Mouse (Mus musculus) CD4-positive helper T cell, adult 2 months (primary cell): ENCODE data around the gene Gsta4.
"Not testable (repeated sequence)": the region's sequence is repeated elsewhere in the genome, so short reads cannot be mapped to it uniquely, and the experiment has no call there.

Experiments used
- DNase-seq: peaks from one replicate; pipeline ENCODE4 v3.0.0-alpha.2; 2012; ENCODE audit warnings: low read depth, missing footprints, low spot score

Gene Gsta4

DNA sequence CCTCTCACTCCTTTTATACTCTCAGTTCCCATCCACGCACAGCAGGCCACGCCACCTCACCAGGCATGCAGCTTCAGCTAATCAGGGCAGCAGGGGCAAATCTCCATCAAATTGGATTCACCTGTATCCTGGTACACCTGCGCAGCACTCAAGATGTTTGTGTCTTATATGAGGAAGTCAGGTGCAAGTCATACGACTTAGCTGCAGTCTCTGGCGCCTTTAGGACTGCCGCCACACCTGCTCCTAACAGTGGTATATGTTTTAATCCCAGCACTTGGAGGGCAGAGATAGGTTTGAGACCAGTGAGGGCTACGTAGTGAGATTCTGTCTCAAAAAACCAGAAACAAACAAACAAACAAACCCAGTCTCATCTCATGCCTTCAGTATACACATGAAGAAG is at the start of gene Gsta4:
Gene Gsta4, plus strand, starts transcription at position 301 of the 400 bp plus-strand sequence.
- not testable (repeated sequence) for DNase-seq

DNA sequence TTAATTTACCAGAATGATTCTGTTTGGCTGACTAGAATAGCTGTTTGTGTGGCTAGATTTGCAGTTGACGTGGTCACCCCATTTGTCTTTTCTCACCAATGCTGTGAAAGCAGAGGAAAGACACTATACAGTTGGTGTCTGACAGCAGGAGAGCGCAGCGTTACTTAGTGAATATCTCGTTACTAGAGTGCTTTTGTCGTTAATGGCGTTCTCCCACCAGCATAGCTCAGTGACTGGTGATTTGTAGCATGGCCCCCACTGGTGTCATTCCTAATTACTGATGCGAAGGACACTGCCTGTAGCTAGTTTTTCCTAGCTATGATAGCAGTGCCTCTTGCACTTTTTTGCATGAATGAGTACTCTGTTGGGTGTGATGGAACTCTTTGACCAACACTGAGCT is 46.9 kb upstream of the Gsta4 start:
- DNase-seq = no peak

DNA sequence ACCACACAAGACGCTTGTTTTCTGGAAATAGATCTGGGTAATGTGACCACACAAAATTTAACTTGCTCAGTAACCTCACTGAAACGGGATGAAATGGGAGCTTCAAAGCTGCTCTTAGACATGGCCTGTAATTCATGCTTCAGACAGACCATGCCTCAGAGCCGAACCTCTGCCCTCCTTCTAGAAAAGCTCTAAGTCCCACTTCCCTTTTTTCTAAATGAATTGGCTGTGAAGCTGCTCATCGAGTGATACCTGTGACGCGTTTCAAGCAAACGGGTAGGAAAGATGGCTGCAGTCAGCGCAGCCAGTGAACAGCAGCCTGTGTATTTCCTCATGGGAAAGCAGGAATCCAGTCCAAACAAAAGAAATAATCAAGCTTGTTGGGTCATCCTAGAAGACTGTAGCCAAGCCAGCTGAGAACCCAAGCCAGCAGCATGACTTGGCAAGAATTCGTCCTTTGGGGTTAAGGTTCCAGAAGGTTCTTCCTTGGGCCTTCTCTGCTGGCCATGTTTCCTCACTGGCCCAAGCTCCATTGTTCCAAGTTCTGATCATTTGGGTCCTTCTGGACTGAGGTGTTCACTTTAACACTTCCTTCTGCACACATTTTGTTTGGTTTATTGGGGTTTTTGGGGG is 44.4 kb upstream of the Gsta4 start:
- DNase-seq = no peak

DNA sequence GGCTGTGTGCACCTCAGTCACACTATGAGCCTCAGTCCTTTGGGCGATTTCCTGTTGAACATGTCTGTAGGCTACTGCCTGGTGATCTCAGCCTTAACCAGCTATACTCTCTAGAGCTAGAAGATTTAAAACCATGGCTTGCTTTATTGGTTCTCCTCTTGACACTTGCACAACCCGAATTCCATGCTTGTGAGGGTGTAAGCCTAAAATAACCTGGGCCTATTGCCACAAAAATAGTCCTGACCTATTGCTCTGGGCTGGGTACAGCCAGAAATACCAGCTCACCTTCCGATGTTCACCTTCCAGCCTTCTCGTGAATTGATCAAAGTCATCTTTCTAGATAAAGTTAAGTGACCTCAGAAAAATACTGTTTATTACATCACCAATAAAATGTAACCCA is 43.1 kb upstream of the Gsta4 start:
- DNase-seq = no peak

DNA sequence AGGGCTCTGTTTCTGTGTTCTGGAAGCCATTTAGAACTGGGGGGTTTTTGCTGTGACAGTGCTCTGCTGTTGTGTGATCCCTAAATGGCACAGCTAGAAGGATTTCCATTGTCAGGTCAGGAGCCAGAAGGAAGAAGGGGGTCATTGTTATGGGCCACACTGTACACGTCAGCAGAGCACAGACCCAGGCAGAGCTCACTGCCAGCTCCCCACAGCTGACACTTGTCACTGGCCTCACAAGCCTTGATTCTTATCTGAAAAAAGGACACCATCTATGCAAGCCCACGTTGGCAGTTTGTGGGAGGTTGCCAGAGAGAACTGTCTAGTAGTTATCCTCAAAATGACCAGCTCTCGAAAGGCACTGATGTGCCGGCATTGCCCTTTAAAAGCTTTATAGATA is 36.5 kb upstream of the Gsta4 start:
- no peak for DNase-seq

DNA sequence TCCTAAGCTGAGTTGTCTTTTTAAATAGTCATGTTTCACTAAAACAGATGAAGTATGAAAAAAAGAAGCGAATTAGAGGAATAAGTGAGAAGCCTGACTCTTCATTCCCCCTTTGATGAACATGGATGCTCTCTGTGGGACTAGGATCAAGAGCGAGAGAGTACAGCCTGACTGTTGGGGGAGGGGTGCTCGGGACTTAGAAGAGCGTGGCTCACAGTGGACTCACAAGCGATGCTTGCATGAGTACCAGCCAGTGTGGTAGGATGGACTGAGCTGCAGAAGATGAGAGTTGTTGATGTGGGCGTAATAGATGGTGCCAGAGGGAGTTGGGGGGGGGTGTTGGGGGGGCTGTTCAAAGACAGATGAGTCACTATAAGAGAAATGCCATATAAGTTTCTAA is 35.9 kb upstream of the Gsta4 start:
- no peak for DNase-seq

DNA sequence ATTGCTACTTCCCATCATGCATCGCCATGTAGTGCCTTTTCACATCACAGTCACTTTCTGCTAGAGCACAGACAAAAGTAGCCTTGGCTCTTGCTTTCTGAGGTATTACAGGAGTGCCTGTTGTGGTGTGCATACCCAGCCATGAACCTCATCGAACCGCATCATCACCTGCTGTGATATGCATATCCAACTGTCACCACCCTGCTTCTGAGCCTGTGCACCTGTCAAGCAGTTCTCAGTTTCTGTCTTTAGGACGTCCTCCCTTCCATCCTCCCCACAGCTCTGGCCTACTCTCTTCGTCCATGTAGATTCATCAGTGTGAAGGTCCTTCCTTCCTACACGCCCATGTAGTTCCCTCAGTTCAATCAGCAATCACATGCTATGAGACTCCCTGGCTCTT is 34.4 kb upstream of the Gsta4 start:
- DNase-seq = no peak

DNA sequence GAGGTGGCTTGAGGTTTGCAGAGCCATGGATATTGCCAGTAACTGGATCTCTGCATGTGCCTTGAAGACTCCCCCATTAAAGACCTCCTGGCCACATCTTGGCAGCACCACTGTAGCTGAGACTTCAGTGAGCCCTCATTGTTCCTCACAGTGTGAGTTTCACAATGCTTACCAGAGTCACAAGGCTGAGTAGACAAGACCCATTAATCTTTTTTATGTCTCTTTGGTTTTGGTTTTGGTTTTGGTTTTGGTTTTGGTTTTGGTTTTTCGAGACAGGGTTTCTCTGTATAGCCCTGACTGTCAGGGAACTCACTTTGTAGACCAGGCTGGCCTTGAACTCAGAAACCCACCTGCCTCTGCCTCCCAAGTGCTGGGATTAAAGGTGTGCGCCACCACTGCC is 32.8 kb upstream of the Gsta4 start:
- DNase-seq = peak; percentile 48

DNA sequence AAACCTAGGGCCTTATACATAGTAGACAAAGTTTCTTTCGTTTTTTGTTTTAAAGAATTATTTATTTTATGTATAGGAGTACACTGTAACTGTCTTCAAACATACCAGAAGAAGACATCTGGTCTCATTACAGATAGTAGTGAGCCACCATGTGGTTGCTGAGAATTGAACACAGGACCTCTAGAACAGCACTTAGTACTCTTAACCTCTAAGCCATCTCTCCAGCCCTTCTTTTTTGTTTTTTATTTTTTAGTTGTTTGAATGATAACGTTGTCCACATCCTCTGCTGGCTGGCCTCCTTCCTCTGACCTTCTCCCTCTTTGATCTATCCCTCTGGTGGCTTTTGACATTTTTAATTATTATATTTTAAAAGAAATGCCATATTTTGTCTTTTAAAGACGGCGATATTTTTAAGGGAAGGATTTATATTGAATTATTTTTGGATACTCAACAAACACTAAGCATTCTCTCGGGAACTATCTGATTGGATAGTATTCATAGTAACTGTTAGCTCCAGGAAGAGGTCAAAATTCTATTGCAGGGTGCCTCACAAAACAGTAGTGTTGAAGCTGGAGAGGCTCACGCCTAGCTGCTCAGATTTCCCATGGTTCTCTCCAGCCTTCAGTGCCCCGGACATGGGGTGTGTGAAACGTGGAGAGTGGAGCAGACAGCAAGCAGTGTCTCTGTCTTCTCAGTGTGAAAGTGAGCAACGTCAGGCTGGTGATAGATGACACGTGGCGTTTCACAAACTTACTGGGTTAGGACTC is 28.2 kb upstream of the Gsta4 start:
- no peak for DNase-seq

DNA sequence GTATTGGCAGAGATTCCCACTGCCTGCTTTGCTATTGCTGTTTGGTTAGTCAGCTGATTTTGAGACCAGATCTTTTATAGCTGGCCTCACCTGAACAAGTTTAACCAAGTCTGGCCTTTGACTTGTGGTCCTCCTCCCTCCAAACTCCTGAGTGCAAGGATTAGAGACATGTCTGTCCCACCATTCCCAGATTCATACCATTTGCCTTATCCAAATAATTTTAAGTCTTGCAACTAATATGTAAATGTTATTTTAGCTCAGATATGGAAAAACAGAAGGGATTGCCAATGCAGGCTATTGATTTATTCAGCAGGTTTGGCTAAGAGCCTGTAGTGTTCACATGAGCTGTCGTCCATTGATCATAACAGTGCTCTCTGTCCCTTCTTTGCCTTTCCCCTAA is 25.4 kb upstream of the Gsta4 start:
- DNase-seq = no peak

DNA sequence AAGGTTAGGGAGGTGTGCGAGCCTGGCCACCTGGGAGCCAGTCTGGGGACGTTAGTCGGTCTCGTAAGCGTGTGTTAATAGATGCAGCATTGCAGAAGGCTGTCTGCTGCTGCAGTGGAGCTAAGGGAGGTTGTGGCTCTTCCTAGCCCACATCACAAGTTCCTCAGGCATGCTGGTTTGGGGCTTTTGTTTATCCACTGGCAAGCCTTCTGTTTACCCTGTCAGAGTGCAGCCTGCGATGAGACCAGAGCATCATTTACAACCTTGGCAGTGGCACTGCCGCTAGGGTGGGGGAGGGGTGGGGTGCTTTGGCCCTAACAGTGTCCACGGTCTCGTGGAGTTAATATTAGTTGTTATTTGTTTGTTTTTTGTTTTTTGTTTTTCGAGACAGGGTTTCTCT is 19.3 kb upstream of the Gsta4 start:
- no peak for DNase-seq

DNA sequence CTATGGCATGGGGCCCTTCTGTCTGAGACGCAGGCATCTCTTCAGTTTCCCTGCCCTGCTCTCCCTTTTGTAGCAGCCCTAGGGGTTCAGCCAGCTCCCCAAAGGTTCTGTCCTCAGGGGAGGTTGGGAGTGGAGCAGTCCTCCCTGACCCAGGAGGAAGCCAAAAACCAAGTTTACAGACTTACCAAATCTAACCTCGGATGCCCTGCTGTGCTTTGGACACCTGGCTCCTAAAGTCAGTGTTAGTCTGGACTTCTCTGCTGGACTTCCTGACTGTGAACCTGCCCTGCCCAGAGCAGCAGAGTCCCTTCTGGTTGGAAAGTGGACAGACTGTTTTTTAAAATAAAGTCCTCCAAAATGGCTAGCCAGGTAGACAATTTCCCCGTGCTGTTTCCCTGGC is 17.8 kb upstream of the Gsta4 start:
- DNase-seq = no peak

DNA sequence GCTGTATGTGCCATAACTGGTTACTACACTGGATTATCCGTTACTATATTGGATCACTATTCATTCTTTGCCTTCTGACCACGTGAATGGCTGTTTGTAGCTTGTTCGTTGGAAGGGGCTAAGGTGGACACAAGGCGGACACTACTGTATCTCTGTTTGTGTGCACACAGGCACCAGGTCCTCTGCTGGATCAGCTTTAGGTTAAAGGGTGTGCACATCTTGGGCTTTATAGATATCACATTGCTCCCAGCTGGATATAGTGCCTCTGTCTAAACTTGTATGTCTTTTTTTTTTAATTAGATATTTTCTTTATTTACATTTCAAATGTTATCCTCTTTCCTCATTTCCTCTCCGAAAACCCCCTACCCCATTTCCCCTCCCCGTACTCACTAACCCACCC is 17.1 kb upstream of the Gsta4 start:
- no peak for DNase-seq

DNA sequence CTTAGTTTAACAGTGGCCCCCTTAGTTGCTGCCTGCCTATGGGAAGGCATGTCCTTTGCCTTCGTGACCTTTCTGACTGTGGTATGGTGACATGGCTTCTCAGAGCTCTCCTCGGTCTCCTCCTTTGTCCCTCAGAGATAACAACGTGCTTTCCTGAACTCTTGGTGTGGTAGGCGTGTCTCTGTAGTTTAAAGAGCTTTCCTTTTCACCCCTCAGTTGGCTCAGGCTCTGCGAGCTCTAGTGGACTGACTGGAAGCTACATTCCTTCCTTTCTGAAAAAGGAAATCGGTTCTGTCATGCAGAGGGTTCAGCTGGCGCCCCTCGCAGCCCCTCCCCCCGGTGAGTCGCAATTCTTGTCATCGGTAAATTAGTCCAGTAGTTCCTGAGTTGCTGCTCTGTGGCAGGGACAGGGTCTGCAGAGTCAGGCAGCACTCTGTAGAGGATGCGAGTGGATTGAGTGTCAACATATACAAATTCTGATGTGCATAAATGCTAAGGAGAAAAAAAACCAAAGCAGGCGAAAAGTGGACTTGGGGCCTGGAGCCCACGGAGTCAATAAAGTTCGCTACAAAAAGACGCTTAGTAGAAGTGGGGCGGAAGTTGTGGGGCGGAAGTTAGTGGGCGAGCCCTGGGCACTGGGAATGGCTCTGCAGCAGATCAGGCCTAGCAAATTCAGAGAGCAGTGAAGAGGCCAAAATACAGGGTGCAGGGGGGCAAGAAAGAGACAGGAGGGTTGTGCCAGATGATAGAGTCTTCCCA is 15.7 kb upstream of the Gsta4 start:
- DNase-seq = no peak

DNA sequence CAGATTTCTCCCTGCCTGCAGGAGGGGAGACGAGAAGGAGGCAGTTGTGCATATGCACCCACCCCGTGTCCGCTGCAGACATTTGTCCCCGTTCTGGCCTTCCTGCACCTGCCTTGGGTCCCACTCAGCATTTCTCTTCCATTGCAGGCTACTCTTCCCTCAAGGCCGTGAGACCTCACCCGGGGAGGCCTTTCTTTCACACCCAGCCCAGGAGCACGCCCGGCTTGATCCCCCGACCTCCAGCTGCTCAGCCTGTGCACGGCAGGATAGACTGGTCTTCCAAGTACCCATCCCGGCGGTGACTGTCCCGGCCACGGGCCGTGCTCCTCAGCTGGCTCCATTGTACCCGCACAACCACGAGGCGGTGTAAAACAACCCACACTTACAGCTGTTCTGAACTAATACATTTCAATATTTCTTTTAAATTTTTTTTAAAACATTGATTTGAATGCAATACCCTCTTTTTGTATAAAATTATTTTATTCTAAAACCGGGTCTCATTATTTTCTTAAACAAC is 15.1 kb upstream of the Gsta4 start:
- no peak for DNase-seq

DNA sequence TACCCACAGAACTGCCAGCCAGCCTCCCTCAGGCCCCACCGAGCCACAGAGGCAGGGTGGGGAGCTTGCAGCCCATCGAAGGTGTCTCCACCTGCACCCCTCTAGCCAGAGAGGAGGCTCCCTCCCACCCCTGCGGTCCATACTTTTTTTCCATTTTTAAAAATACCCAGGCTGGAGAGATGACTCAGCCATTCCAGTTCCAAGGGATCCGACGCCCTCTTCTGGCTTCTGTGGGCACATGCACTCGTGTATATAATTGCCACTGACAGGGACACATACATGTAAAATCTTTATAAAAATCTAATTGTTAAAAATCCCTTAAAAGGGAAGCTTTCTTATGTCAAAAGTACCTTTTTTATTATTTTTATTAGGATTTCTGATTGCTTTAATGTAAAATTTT is 13.7 kb upstream of the Gsta4 start:
- DNase-seq = no peak

DNA sequence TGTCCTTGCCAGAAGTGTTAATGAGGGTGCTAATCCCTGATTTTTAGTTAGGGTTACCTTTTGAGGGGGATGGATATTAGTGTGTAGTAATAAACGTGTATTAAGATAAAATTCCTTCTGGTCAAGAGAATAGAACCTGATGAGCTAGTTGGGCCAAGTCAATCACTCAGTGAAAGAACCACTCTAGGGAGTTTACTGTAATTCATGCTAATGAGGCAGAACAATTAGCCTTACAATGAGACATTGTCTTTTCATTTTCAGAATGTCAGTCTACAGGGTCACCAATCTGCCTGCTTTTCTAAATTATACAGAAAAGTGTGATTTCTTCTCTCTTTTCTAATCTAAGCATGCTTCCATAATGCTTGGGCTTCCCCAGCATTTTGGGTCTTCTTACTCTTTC is 8.6 kb upstream of the Gsta4 start:
- no peak for DNase-seq

DNA sequence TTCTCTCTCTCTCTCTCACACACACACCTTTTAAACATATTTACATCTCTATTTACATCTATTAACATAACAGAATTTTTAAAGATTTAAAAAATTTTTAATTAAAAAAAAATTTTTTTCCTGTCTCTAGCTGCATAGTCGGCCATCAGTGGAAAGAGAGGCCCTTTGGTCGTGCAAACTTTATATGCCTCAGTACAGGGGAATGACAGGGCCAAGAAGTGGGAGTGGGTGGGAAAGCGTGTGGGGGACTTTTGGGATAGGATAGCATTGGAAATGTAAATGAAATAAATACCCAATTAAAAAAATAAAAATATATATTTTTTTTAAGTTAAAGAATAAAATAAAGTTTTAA is 7.7 kb upstream of the Gsta4 start:
- DNase-seq = not testable (repeated sequence)

DNA sequence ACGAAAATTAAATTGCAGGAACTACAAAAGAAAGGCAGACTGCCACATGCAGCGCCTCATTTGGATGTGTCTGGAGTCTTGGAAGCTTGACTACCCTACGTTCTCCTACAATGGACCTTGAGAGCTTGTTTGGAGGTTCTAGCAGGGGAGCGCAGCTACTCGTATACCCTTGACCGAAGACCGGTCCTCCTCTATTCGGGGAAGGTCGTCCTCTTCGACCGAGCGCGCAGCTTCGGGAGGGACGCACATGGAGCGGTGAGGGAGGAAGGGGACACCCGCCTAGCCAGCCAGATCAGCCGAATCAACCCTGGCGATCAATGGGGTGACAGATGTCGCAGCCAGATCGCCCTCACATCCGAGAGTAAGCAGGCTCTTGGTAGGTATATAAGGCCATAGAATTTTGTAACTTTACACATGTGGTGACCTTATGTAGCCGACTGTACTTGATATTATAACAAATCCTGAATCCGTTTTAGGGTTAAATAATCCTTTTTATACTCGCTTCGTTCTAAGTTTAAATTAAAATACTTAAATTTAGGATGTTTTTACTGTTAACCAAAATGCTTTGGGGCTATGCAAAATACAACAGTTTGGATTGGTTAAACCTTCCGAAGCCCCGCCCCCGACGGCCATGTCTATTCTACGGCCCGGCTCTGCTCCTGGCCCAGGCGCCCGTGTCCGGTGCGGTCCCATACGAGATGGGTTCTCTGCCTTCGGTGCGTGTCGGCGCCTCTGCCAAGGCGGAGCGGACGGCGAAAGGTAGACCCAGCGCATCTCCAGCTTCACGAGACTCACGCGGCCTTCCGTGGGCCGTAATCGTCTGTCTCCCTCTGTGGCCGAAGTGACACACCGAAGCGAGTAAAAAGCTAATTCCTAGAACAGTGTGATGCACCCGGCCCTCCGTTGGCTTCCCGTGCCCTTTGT is 7.0 kb upstream of the Gsta4 start:
- peak; percentile 94 for DNase-seq

DNA sequence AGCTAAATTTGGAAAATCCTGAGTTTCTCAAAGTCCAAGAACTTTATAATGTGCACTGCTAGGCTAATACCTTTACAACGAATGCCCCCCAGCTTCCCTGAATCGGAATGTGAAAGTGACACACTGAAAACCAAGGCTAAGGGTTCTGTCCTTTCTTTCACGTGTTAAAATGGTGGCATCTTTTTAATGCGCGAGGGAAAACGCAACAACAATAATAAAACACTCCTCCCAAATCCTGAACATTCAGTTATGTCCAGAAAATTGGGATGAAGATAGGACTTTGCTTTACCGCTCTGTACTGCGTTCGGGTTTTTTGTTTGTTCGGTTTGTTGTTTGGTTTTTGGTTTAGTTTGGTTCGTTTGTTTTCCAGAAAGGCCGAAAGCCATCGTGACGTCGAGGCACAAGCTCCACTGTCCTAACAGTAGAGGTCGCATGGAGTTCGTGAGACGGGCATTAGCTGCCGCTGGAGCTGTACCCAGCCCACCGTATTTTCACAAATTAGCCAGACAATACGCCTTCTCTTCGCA is 6.3 kb upstream of the Gsta4 start:
- DNase-seq = peak; percentile 79

DNA sequence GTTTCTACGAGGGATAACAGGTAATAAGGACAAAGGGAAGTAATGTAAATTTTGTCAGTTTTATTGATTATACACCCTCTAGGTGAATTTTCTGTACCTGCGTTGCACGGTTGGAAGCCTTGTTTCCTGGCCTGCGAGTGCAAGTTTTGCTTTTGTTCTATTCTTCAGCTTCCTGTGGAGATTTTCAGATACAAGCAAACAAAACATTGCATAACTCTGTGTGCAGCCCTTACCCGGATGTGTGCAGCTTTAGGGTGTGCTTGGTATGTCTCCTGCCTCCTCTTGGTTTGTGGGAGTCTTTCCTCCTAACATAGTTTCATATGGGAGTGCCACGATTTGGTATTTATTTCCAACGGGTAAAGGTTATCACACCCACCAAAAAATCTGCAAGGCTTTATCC is 5.7 kb upstream of the Gsta4 start:
- DNase-seq = peak; percentile 71
